Mouse (Mus musculus) heart, postnatal 0 days (tissue): ENCODE measurements around the gene Nomo1. TPM values are rescaled to one million over a fixed set of nuclear protein-coding genes. Genes with fewer than 3 reads are reported as not detected.
A peak's percentile ranks its signal among the peaks of the same experiment; 100 is the strongest.

Source experiments
- ATAC-seq: fragments of 200-750 bp; cut with Nextera tagmentation; 2 replicates; pipeline ENCODE4 v1.8.0; 2017; ENCODE audit warnings: low read depth, moderate number of reproducible peaks, moderate library complexity; ENCODE audit not compliant: insufficient read depth
- DNase-seq: peaks from one replicate; pipeline ENCODE4 v3.0.0-alpha.2; 2016; ENCODE audit warnings: low spot score
- H3K27ac ChIP-seq: fragments of 300-500 bp; sonication (generic); 2 replicates; pipeline ENCODE4 v1.5.1; 2014; ENCODE audit warnings: low read depth, mild to moderate bottlenecking
- H3K27me3 ChIP-seq: fragments of 300-500 bp; sonication (generic); 2 replicates; pipeline ENCODE4 v1.6.1; 2014; ENCODE audit warnings: low read length, mixed read lengths; ENCODE audit not compliant: control insufficient read depth, insufficient read depth
- H3K36me3 ChIP-seq: fragments of 300-500 bp; sonication (generic); replicated peaks from 2 replicates; pipeline ENCODE4 v1.6.1; 2014; ENCODE audit warnings: low read length, mixed read lengths; ENCODE audit not compliant: control insufficient read depth, insufficient read depth
- H3K4me1 ChIP-seq: fragments of 300-500 bp; sonication (generic); 2 replicates; pipeline ENCODE4 v1.6.1; 2014; ENCODE audit warnings: antibody characterized with exemption; ENCODE audit not compliant: control insufficient read depth, insufficient read depth
- H3K4me2 ChIP-seq: fragments of 300-500 bp; sonication (generic); 2 replicates; pipeline ENCODE4 v1.6.1; 2014; ENCODE audit warnings: low read depth, mild to moderate bottlenecking, low read length, moderate library complexity
- H3K4me3 ChIP-seq: fragments of 300-500 bp; sonication (generic); 2 replicates; pipeline ENCODE4 v1.5.1; 2014; ENCODE audit warnings: low read depth, low read length
- H3K9ac ChIP-seq: fragments of 300-500 bp; sonication (generic); replicated peaks from 2 replicates; pipeline ENCODE4 v1.6.1; 2014; ENCODE audit warnings: low read depth, low read length, mixed read lengths
- H3K9me3 ChIP-seq: fragments of 300-500 bp; sonication (generic); replicated peaks from 2 replicates; pipeline ENCODE4 v1.6.1; 2016; ENCODE audit warnings: low read length; ENCODE audit not compliant: control insufficient read depth
- CTCF ChIP-seq: IDR thresholded peaks from 2 replicates; pipeline ENCODE4 v1.5.1; 2016; ENCODE audit warnings: antibody characterized with exemption, control low read depth, low read depth
- EP300 ChIP-seq: IDR thresholded peaks from 2 replicates; pipeline ENCODE4 v1.6.1; 2016; ENCODE audit warnings: antibody characterized with exemption, low read depth
- WGBS: fragments of 180-500 bp; shearing (Covaris S2); extraction: QIAGEN DNeasy Blood & Tissue Kit; methylation state at CpG from one replicate; pipeline ENCODE4 v1.1.7; 2014; 5-methylcytosine and 5-hydroxymethylcytosine counted together
- polyA plus RNA-seq: library from polyadenylated mRNA; unstranded; fragments of >200 nt; fragmentation: Nextera tagmentation; extraction: Ambion mirVana; gene quantifications from 2 replicates; pipeline ENCODE4 v1.2.1, GENCODE M21; 2015
- total RNA-seq: library from RNA; depleted of rRNA; stranded (reverse); fragments of >200 nt; gene quantifications from 2 replicates; pipeline ENCODE4 v1.2.3, GENCODE M21; 2014; ENCODE audit warnings: low replicate concordance

Nomo1 gene
- total and polyA plus RNA-seq, 2 experiments from 2014 or later: 23.6 to 42.3 TPM

DNA sequence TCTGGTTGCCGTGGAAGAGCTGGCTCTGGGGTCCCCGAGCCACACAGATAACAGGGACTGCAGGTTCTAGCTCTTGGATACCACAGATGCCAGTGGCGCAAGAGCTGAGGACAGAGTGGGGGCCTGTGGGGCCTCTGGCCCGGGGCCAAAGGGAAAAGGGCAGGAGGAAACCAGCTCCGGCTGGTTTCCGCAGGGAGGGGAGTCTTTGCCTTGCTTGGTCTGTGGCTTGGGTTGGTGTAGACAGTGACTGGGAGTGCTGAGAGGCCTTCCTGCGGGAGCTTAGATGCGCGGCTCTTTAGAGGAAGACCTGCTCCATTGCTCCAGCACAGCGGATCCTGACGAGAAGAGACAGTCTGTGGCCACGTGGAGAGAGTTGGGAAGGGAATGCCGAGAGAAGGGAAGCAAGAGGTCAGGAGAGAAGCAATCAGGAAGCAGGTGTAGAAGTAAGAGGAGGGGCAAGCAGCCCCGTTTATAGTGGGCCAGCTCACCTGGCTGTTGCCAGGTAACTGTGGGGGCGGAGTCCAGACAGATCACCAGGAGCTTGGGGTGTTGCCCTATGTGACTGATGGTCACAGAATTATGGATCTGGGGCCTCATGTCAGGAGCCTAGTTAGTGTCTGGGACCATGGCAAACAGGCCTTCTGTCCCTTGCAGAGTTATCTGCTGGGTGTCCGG lies 51.5 kb downstream of the Nomo1 start:
- Histone ChIP-seq H3K27ac (no peak overlapping the region), H3K4me2 (no peak overlapping the region), H3K4me1 (peaks cover 14% of the 10 kb centered on the region), H3K4me3 (no peak overlapping the region), H3K9ac (no peak overlapping the region), H3K27me3 (no peaks in the 10 kb centered on the region), H3K9me3 (no peaks in the 10 kb centered on the region), H3K36me3 (peaks cover 39% of the 10 kb centered on the region)
- TF ChIP-seq EP300 (no peak), CTCF (no peak)
- ATAC-seq (peak; percentile 68), DNase-seq (no peak)
- WGBS: 34% methylated on average over 16 of the region's 16 CpGs

DNA sequence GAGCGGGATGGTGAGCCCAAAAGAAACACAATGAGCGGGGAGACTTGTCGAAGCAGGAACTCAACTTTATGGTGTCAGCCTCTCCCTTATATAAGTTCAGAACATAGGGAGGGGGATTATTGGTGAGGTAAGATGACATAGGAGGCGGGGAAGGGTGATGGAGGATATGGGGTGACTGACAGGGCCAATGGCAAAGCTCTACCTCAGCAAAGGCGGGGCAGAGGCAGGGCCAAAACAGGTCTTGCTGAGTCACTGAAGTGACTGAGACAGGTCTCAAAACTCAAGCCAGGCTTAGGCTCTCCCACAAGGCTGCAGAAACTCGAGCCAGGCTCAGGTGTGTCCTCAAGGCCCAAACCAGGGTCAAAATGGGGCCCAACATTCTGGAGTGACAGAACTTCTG lies 52.9 kb downstream of the Nomo1 start:
- H3K27me3 ChIP-seq: no peaks in the 10 kb centered on the region
- no peak overlapping the region for H3K4me2 ChIP-seq
- ATAC-seq: no peak
- H3K4me3 ChIP-seq: no peak overlapping the region
- 91% methylated on average over 6 of the region's 6 CpGs for WGBS
- H3K4me1 ChIP-seq: peaks cover 14% of the 10 kb centered on the region
- H3K36me3 ChIP-seq: peaks cover 25% of the 10 kb centered on the region
- TF ChIP-seq CTCF (no peak), EP300 (no peak)
- H3K9me3 ChIP-seq: no peaks in the 10 kb centered on the region
- DNase-seq: no peak
- H3K9ac ChIP-seq: no peak overlapping the region
- no peak overlapping the region for H3K27ac ChIP-seq

DNA sequence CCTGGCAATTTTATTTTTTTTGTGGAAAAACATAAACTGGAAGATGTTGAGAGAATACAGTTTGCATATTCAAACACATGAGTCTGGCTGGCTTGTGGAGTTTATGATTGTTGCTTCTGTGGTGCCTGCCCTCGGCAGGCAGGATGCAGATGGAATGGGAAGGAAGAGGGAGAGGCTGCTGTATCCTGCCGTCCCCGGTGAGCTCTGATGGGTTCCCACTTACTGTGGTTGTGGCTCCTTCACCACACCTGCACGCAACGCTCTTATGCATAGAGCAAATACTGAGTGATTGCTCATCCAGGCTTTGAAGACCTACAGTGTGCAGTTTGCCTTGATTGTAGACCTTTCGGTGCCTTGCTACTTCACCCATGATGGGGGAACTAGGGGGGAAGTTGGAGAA lies 54.7 kb downstream of the Nomo1 start:
- Histone ChIP-seq H3K36me3 (peaks cover 11% of the 10 kb centered on the region; the same call in 1 of the 2 replicates), H3K27me3 (no peaks in the 10 kb centered on the region), H3K27ac (no peak overlapping the region), H3K9me3 (no peaks in the 10 kb centered on the region), H3K4me2 (no peak overlapping the region), H3K9ac (no peak overlapping the region), H3K4me1 (peaks cover 9% of the 10 kb centered on the region), H3K4me3 (no peak overlapping the region)
- TF ChIP-seq CTCF: no peak
- 78% methylated on average over 6 of the region's 6 CpGs for WGBS
- DNase-seq: no peak
- no peak for ATAC-seq

DNA sequence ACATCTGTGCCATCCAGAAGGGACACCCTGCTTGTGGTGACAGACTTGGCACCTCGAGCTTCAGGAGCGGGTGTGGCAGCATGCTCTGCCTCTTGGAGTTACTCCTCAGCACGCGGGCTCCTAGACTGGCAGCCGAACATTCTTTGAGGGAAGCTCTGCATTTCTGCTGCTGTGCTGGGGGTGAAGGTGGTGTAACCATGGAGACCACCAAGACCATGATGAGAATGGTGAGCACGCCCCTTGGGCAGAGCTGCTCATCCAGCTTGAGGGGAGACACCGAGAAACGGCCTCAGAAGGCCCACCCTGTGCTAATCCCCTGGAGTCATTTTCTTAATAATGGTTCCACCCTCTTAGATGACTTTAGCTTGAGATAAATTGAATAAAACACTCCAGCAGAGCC lies 59.3 kb downstream of the Nomo1 start:
- no peak for ATAC-seq
- WGBS: 68% methylated on average over 8 of the region's 8 CpGs

DNA sequence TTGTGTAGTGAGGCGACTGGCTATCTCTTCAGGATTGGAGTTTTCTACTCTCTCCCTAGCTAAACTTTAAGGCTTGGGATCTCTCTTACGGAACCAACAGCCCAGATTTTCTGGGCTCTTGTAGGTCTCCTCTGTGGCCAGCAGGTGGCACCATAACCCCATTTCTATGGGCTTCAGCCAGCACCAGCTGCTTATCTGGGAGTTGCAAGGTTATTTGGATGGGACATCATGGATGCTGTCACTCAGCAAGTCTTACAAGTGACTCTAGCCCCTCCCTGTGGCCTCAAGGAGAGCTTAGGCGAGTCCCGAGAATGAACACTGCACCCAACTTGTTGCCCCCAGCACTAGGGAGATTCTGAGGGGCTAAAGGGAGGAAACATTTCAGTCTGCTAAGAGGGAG lies 62.6 kb downstream of the Nomo1 start:
- peak; percentile 37 for ATAC-seq
- 5% methylated on average over 4 of the region's 4 CpGs for WGBS

More for the DNA sequence above, 59.3 kb downstream of the Nomo1 start:
- Histone ChIP-seq H3K27me3 (no peaks in the 10 kb centered on the region), H3K9ac (no peak overlapping the region), H3K27ac (no peak overlapping the region), H3K4me3 (no peak overlapping the region), H3K4me1 (0 out of 2 replicates have a peak, but pooled peaks cover 6% of the 10 kb centered on the region), H3K9me3 (no peaks in the 10 kb centered on the region), H3K4me2 (no peak overlapping the region), H3K36me3 (no peaks in the 10 kb centered on the region)
- no peak for DNase-seq
- TF ChIP-seq CTCF: no peak
- TF ChIP-seq EP300: no peak

More for the DNA sequence above, 62.6 kb downstream of the Nomo1 start:
- no peaks in the 10 kb centered on the region for H3K27me3 ChIP-seq
- peak overlapping the region; percentile 75 for H3K4me2 ChIP-seq
- H3K9me3 ChIP-seq: no peaks in the 10 kb centered on the region
- H3K9ac ChIP-seq: no peak overlapping the region
- TF ChIP-seq EP300 (no peak), CTCF (peak; percentile 95)
- H3K4me3 ChIP-seq: no peak overlapping the region; the same call in 1 of the 2 replicates
- 0 out of 2 replicates have a peak, but pooled peaks cover 6% of the 10 kb centered on the region for H3K4me1 ChIP-seq
- DNase-seq: peak; percentile 91
- 0 out of 2 replicates have a peak overlapping the region, but pooled peaks have one; percentile 97 for H3K27ac ChIP-seq
- H3K36me3 ChIP-seq: no peaks in the 10 kb centered on the region
